Mouse (Mus musculus): ENCODE data around the gene Rps6ka5.

The Rps6ka5 gene

DNA sequence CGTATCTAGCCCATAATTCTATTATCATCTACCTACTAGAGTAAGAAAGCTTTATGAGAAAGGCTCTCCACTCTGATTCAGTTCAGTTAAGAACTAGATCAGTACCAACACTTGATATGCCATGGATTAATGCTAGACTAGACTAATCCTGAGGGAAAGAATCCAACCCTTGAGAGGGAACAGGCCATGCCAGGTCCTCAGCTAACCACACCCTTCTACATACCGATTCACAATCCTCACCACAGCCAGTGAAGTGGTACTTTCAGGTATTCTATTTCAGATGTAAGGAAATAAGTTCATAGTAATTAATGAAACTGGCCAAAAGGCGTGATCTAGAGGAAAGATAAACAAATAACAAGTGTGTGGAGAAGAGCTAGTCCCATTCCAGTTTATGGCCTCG is 70.8 kb downstream of the Rps6ka5 start:
- DNase-seq, result no peak

DNA sequence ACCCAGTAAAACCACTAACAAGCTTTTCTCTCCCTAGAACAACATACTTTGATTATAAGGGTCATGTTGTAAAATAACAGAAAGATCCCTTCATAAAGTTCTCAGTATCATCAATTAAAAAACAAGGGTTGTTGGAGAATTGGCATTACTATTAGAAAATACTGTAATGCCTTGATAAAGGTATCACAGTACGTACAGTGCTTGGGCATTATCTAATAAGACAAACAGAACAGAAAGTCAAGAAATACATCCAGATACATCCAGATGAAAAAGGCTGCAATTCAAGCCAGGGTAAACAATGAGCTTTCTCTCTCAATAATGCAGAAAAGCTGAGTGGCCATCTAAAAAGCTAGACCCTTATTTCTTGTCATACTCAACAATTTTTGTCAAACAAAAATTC is 84.8 kb downstream of the Rps6ka5 start:
- no peak for DNase-seq

DNA sequence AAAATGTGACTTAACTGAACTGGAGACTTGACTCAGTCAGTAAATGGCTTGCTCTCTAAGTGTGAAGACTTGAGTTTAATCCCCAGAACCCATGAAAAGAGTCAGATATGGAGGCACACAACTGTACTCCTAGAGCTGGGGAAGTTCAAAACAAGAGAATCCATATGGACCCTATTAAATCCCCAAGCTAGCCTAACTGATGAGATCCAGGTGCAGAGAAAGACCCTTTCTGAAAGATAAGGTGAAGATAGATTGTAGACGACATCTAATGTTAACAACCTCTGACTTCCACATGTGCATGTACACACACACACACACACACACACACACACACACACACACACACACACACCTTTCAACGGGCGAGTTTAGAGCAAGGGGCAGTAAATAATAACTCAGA is 86.1 kb downstream of the Rps6ka5 start:
- DNase-seq, result no peak

DNA sequence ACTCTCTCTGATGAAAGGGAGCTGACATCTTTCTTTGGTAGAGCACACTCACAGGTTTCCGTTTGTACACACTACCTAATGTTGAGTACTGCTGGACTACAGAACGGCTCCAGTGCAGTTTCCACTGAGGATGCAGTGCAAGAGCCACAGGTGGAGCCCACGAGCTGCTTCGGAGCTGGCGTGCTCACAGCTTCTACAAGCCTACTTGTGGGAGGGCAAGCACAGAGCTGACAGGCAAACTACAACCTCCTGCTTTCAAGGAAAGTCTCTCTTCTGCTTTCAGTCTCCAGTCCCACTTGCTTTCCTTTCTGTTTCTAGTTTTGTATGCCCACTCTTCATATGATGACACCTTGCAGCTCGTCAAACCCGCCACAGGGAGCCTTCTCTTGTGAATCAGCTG is 87.1 kb downstream of the Rps6ka5 start:
- DNase-seq, result peak; percentile 34 to 60

DNA sequence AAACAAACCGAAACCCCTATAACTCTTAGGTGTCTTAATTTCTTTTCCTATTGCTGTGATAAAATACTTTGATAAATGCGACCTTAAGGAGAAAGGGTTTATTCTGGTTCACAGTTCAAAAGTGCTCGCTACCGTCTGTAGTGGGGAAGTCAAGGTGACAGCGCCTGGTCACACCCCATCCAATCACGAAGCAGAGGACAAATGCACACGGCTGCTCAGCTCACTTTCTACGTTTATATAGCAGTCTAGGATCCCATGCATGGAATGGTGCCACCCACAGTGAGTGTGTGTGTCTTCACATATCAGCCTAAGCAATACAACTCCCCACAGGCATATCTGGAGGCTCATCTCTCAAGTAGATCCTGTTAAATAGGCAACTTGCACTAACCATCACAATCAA is 88.9 kb downstream of the Rps6ka5 start:
- DNase-seq, result no peak

DNA sequence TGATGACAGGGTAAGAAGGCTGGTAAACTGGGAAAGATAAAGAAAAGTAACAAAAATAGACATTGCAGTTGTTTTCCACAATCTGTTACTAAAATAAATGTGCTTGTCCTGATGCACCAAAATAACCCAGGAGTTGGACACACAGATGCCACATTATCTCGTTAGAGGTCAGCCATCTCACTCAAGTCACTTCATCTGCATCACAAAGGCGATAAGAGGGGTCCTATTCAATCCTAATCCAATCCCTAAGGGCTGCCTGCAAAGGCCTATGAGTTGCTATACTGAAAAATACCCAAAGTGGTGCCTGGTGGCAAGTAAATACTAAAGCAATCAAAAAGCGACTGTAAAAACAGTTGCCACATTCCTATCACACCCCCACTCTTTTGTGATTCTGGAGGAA is 90.0 kb downstream of the Rps6ka5 start:
- DNase-seq, result no peak

DNA sequence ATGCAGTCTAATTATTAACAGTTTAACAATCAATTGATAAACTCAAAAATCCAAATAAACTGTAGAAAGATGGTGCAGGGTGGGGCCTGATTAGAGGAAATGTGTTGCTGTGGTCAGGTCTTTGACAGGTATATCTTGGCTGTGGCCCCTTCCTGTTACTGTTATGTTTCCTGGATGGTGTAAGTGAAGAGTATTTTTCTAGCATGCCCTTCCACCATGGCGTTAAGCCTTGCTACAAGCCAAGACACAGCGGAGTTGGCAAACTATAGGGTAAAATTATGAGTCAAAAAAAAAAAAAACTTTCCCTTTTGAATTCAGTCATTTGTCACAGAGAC is 90.5 kb downstream of the Rps6ka5 start:
- no peak for DNase-seq

DNA sequence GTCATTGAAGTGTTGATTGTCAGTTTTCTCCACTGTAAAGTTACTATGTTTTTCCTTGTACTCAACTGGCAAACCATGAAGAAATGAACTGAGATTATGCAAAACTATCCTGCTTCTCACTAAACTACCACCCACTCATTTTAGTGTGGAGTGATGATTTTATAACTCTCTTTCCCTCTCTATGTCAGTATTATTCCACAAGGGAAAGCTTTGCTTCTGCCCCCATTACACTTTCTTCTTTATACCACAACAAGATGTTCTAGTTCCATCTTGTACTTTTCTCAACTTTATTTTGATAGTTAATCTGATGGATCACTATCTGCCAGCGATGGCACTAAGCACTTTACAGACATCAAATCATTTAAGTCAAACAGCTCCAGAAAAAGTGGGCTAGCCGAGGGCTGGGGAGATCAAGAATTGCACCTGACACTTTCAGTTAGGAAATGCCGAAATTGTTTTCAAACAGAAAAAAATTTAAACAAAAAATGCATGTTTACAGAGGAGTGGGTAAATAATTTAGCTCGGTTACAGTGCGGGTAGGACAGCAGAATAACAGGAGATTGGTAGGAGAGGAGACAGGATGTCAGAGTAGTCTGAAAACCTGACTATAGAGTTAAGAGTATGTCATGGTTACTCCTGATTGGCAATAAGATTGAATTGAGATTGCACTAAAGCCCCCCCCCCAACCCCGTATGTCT is 91.0 kb downstream of the Rps6ka5 start:
- DNase-seq, result no peak

DNA sequence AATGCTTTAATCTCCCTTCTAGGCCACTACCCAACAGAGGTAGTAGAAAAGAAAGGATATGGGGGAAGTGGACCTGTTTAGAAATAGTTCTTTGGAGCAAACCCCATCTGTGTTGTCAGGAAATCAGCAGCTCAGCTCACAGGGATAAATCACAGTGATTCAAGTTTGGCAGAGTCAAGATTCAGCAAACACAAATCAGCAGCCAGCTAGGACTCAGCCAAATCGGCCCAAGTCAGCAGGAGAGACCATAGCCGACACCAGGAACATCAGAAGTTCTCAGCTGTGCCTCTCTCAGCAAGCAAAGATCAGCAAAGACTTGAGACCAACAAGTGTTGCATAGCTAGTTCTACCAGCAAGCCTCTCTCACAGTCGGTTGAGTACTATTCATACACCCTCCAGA is 93.6 kb downstream of the Rps6ka5 start:
- DNase-seq, result no peak

DNA sequence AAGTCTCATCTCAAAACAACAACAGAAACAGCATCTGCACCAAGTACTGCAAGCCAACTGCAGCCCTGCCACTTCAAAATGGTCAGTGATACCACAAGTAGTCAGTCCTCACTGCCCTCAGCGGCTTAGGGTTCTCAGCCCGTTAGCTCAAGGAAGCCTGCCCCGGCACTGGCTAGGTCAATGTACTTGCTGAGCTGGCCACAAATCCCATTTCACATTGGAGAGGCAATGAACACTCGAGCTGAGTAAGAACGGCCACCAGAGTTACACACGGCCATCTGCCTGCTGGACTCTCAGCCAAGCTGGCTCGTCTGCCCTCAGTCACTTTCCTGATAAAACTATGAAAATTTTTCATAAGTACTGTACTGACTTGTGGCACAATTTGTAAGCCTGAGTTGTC is 95.5 kb downstream of the Rps6ka5 start:
- DNase-seq, result peak in 1 of 2 experiments; percentile 34

DNA sequence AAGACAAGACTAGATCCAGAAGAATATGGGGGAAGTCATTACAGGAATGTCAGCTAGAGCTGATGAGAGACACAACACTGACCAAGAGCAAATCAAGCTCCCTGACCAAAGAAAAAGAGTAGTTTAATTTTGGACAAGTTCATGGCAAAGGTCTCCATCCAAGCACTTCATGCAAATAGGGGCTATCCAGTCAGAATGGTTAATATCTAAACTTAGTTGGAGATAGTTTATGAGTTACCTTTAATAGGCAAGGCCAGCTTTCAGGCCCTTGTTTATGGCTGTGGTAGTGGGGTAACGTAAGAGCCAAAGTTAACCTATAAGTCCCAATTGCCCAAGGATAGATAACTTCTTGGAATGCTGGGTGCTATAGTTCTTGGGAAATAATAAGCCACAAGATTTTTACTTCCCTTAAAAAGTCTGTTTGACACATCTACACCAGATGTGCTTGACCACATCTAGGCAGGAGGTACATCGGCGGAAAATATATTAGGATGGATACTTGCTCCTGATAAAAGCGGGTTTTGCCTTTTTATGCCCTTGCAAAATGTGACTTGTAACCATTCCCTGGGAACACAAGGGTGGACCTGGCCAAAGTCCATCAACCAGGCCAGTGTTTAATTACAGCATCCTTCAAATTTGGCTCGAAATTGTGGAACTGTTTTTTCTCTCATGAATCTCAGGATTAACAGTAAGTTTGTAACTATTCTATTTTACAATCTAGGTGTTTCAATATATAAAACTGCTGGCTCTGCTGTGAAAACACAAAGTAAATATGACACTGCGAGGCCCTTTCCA is 97.5 kb downstream of the Rps6ka5 start:
- peak; percentile 44 to 63 for DNase-seq

DNA sequence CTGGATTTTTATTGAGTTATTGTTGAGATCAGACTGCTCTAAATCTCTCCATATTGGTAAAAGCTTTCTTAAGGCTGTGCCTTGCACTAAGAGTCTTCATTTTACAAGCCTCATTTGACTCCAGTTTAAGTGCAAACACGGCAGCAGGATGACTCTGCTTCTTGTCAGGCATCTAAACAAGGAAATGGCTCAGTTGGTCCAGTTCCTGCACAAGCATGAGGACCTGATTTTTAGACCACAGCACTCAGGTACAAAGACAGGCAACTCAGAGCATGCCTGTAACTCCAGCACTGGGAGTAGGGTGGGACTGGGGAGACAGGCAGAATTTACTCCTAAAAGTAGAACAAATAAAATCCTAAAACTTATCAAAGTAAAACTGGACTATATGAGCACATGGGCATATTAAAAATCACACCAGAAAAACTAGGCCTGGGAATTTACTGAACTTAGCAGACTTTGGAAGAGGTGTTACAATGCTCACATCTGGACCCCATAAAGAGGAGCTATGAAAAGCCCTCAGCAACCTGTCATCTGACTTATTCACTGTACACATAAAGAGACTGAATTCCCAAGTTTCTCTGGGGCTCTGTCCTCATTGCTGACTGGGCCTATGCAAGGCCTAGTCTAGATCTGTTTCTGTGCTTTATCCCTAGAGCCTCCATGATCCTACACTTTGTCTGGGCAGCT is 99.6 kb downstream of the Rps6ka5 start:
- no peak for DNase-seq

DNA sequence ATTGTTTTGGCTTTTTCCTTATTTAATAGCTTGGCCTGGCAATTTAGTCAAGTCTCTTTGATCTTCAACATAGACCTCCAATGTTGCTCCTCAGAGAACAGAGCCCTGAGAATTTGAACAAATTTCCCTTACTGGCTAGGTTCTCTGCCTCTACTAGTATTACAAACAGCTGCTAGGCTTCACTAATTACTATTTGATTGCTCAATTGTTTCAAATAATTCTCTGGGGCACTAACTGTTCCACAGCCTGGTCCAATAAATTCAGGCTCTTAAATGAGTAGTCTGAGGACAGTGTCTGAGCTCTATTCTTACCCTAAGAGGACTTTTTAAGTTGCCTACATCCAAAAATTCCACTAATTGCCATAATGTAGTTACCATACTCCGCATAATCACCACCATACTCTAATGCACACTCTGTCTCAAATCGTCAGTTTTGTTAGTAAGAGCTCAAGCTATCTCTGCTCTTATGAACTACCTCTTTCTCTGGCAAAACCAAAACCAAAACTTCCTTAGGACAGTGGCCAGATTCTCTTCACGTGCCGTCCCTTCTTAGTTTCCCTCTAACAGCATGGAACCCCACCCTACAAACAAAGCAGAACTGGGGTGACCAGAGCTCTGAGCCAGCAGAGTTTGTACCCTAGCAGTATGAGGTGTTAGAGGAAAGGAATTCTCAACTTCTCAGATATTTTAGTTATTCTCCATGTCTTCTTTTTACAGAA is 100.4 kb downstream of the Rps6ka5 start:
- DNase-seq, result no peak

DNA sequence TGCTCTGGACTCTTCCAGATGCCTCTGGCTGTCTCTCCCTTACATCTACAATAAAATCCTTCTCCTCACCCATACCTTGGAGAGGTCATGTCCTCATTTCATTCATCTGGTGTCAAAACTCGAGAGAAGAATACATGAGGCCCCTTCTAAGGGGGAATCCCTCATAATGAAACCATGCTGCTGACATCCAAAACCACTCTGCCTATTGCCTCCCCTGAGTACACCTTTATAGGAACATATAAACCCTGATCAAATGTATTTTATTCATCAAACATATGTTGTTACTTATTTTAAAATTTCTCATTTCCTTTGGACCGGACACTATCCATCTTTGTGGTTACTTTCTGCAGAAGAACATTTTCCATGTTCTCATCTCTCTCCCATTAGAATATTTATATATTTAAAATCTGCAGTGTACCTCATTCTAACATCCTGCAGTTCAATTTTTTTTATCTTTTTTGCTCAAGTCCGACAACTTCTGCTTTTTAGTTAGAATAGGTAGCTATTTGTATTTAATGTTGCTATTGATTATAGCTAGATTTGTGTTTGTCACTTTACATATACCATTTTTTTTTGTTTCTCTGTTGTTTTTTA is 101.8 kb downstream of the Rps6ka5 start:
- DNase-seq, result no peak

DNA sequence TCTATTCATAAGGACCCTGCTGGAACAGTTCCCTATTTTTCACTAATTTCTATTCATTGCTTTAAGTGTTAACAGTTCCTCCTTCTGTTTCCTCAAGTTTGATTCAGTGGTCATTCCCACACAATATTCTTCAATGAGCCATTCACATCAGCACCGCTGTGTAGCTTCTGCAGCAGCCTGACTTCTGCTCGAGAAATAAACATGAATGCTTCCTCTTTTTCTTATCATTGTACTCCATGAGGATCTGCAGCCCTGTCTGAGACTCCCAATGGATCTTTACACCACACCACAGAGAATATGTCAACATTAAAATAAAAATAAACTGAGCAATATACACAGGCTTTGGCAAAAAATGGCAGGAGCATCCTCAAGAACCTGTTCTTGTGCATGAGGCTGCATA is 111.5 kb downstream of the Rps6ka5 start:
- DNase-seq, result no peak

DNA sequence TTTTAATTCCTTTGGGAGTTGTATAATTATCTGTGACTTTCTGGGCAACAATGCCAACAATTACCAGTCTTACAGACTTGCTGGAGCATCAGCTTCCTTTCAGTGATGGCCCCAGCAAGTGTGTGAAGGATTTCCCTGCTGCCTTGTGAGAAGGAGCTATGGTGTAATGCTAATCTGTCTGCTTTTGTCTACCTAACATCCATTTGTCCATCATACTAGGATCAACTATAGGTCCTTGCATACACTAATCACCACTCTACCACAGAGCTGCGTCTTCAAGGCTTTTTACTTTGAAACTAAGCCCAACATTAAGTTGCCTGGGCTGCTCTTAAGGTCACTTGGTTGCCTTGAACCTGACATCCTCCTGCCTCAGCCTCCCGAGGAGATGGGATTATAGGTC is 112.9 kb downstream of the Rps6ka5 start:
- no peak for DNase-seq

DNA sequence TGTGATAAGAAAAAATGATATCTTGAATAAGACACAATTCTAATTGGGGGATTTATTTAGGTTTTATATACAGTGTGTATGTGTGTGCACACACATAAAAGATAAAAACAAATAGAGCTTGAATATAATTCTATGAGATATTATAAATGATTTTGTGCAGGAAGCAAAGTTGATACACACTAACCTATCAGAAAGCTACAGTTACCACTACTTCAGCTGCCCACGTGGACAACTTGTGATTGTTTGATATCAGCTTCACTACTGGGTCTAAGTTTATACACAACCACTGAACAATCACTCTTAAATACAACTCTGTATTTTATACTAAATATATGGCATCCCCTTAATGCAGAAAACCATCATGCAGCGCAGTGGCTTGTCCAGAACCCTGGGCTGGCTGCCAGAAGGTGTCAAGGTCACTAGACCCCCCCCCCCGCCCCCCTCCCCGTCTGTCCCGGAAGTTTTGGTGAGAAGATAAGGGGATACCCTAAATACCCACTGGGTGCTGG is 113.5 kb downstream of the Rps6ka5 start:
- no peak for DNase-seq

DNA sequence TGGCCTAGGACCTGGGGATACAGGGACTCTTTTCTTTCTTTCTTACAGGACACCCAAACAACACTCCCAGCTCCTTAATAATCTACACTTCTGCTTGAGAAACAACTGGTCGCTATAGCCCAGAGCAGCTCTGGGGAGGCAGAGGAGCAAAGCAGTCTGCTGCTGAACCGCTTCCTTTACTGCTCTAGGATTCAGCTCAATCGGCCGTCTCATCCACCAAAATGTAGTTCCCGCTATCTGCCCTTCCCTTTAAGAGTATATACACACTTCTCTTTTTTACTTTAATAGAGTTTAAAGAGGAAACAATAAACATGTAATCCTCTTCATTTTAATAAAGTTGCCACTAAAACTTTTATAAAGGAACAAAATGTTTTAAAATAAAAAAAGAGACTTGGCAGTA is 117.0 kb downstream of the Rps6ka5 start:
- DNase-seq, result no peak

DNA sequence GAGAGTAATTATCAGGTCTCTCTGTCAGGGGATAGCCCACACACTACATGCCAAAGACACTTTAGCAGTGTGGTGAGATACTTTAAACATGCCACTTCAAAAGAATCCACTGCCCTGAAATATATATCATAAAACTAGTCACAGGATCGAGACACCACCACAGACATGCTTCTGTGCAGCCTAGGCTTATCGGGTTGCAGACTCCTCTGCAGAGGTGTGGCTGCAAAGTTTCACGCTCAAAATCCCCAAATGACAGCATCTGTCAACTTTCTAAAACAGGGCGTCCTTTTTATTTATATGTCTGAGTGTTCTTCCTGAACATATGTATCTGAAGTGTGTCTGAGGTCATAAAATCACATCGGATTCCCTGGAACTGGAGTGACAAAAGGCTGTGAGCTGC is 117.7 kb downstream of the Rps6ka5 start:
- no peak for DNase-seq

DNA sequence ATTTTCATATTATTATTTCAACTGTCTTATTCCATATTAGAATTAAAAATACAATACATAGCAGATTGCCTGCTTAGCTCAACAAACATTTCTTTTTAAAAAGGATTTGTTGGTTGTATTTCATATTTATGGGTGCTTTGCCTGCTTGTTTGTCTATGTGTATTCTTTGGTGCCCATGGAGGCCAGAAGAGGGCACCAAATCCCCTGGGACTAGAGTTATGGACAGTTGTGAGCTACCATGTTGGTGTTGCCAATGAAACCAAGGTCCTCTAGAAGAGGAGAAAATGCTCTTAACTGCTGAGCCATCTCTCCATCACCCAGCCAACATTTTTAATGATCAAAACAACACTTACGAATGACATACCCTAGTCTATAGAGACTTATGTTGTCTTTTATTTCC is 120.0 kb downstream of the Rps6ka5 start:
- peak in 1 of 2 experiments; percentile 23 for DNase-seq

DNA sequence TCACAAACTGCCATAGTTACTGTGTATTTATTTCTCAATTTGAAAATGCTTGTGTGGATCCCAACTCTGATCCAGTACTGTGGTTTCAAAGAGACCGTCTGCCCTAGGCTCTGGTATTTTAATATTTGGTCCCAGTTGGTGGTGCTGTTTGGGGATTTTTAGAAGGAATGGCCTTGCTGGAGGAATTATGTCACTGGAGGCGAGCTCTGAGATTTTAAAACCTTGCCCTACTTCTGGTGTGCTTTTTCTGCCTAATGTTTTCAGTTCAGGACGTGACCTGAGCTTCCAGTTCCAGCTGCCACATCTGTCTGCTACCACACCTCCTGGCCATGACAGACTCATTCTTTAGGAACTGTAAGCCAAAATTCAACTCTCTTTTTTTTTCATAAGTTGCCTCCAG is 121.2 kb downstream of the Rps6ka5 start:
- DNase-seq, result no peak

DNA sequence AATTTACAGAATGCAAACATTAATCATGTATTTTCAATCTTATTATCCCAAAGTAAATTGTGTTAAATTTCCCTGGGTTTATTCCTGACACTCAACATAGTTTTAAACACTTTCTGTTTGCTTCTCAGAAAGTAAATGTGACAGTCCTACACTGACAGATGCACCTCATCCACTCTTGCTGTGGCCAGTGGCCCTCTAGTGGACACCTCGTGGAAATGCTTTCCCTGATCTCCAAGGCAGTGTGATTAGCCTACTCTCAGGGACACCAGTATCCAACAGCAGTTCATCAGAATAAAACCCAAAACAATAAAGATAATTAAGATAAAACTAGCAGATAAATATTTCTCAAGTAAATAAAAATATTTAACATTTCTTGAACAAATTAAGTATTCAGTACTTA is 122.2 kb downstream of the Rps6ka5 start:
- peak; percentile 39 to 61 for DNase-seq

DNA sequence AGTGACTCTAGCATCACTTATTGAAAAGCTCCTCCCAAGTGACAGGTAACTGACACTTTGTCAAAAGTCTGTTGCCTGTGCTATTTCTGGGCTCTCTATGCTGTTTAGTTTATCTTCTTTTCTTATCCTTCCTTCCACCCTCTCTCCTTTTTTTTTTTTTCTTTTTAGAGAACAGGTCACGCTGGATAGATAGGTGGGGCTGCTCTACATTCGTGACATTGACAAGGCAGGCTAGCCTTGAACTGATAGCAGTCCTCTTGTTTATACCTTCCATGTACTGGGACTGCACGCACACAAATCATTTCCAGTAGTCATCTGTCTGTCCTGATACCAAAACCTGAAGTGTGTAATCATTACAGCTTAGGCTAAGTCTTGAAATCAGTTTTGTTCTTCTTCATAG is 132.1 kb downstream of the Rps6ka5 start:
- DNase-seq, result no peak

Measured in kidney, postnatal 25 days (tissue).